Mouse (Mus musculus): ENCODE results near the gene Dzip1l.
A peak's percentile ranks its signal among the peaks of the same experiment; 100 is the strongest.

The Dzip1l gene

DNA sequence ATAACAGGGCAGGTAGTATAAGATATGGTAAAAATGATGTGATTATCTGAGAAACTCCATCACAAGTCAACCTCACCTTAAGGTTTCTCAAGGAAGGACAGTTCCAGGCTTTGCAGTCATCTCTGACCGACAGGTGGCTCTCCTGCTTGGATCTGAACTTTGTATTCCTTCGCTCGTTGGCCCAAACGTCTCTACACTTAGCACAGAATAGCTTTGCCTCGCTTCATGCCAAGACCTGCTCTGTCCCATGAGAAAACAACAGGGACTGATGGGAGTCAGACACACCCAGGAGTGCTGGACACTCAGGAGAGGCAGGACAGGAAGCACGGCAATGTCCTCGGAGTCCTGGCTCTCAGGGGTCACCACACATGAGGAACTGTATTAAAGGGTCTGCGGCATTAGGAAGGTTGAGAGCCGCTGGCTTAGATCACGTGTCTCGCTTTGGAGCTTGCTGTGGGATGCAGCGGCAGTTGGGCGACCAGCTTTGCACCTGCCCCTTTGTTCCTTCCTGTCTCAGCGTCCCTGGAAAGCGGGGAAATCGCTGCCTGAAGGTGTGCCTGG lies 32.4 kb downstream of the Dzip1l start:
- no peak for DNase-seq

DNA sequence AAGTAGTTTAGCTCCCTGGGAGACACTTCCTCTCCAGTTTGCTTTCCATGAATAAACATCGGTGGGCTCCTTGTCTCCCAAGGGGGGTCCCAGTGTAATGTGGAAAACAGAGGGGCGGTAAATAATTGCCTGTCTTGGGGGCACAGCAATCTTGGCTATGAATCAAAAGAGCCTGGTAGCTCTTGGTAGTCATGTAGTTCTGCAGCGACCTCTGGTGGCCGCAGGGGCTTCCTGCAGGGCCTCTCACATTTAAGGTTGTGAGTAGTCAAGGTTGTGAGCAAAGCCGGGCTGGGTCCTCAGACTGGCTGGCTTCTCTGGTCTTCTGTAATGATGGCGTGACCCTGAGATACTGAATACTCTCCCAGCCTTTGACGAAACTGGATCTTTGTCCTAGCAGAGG lies 33.1 kb downstream of the Dzip1l start:
- peak; percentile 82 to 89 for DNase-seq

- no peak for DNase-seq
Observed at GRCm38 (mm10) chr9:99662887-99663286, 33.6 kb downstream of the Dzip1l start.

DNA sequence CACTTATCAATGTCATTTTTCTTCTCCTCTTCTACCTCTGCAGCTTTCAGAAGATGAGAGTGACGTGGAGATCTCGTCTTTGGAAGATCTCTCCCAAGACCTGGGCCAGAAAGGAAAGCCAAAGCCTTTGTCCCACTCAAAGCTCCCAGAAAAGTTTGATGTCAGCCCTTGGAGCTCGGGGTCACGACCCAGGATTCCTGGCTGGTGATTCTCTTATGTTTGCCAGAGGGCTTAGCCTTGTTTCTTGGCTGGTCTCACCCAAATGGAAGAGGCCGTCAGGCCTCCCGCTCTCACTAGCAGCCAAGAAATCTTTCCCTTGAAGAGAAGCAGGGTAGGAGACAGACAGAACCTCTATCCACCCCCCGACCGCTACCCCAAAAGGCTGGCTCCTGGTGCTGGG lies 38.3 kb downstream of the Dzip1l start:
- no peak for DNase-seq

DNA sequence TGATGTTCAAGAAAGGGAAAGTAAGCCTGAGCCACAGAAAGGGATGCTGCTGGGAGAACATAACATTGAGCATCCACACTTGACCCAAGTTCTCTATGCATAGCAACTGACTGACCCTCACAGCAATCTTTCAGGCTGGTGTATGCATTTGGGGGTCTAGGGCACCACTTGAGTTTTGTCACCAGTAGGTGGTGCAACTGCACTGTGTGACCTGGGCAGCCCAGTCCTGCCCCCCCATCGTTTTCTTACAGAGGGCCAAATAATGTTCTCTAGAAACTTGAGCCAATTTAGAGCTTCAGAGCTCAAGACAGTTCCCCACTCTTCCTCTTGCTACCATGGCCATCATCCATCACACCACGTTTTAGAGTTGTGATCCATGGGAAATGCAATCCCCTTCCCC lies 42.3 kb downstream of the Dzip1l start:
- DNase-seq: peak; percentile 69 to 74

DNA sequence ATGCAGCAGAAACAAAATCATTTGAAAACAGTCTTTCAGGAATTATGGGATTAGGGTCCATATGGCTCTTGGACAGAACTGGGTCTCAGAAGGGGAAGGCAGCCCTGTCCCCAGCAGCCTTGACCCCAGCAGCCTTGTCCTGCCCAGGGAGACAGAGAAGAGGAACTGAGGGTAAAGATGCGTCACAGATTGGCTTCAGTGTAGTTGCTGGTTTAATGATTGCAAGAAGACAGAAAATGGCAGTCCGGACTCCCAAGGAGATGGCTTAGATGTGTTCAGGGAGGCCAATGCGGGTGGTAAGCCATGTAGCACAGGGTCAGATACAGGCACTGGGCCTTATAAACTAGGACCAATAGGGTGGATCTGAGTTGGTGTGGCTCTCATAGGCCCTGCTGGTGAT lies 46.4 kb downstream of the Dzip1l start:
- no peak for DNase-seq

DNA sequence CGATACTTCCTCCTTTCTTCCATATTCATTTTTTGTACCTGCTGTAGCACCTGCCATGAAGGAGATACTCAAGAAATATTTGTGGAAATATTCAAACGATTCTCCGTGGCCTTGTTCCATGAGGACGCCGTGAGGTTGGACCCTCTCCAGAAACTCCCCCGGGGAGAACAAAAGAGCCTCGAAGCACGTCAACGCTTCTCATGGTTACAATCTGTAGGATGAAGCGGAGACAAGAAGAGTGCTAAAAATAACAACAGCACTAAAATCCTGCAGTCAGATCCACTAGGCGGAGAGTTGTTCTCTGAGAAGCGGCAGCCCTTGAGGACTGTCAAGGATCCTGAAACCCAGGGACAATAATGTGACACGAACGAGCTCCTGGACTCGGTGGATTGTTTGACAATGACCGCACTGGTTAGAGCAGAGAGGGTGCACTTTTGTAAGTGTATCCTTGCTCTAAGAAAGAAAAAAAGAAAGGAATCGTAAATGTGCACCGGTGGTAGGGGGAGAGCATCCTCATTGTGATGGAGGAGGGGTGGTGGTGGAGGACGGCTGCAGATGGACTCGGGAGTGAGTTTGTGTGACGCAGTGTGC lies 52.8 kb downstream of the Dzip1l start:
- peak; percentile 52 to 58 for DNase-seq

DNA sequence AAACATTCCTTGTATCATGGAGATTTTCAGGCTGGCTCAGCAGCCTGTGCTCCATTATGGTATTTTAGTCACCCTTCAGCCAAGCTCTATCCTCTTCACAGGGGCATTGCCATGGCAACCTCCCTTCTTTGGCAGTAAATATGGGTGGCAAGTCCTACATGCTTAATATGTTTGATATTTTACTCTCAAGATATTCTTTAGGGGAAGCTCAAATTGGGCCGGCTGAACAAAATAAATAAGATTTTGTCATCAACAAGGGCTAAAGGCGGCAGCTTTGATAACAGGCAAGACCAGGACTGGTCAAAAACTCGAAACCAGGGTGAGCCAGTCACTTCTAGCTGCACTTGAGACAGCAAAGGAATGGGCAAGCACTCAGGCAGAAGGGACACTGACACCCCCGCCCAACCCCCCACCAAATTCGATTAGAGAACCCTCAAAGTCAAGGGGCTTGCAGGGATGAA lies 55.8 kb downstream of the Dzip1l start:
- peak; percentile 78 to 83 for DNase-seq

DNA sequence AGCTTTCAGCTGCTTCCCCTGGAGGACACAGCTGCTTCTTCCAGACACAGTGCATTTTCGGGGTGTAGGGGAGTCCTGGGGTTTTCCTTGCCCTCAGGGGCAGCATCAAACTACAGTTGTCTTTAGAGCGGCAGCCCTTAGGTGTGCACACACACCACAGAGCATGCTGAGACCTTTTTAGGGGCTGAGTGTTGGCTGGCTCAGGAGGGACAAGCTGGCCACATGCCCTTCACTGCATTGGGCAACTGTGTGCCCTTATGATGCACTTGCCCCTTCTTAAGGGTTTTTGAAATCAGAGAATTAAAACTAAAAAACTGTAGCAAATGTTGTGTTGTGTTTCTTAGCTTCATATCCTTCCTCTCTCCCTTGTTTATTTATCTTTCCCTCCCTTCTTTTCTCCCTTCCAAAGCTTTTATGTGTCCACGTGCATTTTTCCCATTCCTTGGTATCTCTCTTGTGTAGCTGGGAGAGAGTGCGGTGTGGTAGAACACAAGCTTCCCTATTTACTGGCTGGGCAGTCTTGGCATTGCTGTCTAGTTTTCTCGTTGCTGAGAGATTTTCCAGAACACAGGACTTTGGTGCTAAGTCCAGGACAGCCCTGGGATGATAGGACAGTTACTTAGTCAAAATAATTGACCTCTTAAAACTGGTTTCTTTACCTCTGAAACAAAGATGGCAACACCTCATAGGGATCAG lies 56.4 kb downstream of the Dzip1l start:
- DNase-seq: peak; percentile 60 to 63

DNA sequence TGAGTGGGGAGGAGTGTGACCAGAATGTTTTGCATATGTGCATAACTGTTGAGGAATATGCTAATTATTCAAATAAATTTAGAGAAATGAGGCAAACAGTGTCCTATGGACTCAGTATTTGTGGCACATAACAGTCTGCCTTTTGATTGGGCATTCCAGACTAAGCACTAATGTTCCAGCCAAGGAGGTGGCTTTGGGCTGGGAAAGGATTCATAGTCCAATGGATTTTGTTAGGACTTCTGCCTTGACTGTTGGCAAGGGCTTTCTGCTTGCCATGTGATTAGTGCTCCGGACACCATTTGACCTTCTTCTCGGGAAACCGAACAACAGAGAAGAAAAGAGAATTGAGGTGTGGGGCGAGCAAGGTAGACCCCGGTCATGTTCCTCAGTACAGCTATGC lies 60.5 kb downstream of the Dzip1l start:
- no peak for DNase-seq

DNA sequence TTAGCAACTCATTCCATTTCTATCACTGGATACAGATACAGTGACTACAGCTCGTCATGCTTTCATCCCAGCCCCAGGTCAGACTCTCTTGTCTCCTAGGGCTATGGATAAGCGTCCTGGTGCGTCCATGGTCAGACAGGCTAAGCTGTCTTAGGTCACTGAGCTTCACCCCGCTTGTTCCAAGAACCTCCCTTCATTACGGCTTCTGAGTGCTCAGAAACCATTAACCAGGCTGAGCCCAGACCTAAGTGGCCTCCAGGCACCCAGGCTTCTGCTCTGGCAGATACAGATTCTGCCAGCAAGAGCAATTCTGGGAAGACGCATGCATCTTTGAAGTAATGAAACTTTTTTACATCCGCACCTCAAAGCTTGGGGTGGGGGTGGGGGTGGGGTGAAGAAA lies 61.1 kb downstream of the Dzip1l start:
- no peak for DNase-seq

DNA sequence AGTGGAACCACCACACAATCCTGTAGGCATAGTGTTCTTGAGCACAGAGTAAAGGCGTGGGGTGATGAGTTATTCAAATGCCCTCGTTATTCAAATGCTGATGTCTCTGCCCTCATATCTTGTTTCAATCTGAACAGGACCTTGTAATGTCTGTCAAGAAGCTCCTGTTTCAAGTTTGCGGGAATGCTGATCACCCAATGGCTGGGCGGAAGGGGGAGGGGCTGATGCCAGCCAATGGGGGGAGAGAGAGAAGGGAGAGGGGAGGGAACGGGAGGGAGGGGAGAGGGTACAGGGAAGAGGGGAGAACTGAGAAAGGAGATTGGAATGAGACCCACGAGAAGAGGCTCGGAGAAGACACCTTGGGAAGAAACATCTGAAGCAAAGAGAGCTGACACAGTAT lies 65.7 kb downstream of the Dzip1l start:
- DNase-seq: peak in 1 of 2 experiments; percentile 18

- DNase-seq: no peak
Observed at GRCm38 (mm10) chr9:99699752-99700389, 70.6 kb downstream of the Dzip1l start.

- DNase-seq: no peak
Observed at GRCm38 (mm10) chr9:99701187-99701586, 71.9 kb downstream of the Dzip1l start.

GRCm38 (mm10) chr9:99702215-99702614 lies 72.9 kb downstream of the Dzip1l start:
- no peak for DNase-seq

GRCm38 (mm10) chr9:99703711-99704110 lies 74.4 kb downstream of the Dzip1l start:
- DNase-seq: no peak

- no peak for DNase-seq
Observed at GRCm38 (mm10) chr9:99706264-99706663, 77.0 kb downstream of the Dzip1l start.

DNA sequence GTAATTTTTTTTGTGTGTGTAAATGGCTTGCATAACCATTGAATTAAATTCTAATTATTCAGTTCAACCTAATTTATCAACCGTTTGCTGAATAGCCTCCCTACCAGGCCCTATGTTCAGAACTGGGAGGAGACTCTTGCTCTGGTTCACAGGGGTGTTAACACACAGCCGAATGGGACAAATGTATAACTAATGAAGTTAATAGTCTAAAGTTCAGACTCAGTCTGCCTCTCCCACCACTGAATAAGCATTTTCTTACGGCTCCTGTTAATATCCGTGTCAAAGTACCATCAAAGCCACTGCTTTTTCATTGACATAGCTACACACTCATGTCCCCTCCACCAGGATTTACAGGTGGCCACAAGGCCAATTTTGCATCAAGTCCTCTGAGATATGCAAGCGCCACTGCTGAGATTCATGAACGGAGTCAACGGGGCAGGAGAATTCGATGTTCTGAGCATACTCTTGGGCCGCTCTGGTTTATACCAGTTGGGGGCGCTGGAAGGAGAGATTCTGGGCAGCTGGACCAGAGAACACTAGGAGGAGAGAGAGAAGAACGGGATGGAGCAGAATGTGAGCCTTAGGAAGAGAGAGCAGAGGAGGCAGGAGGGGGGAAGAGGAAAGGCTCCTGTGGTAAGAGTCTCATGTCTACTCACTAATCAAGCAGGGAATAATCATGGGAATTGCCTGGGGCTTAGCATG lies 78.3 kb downstream of the Dzip1l start:
- no peak for DNase-seq

GRCm38 (mm10) chr9:99709588-99710248 lies 80.4 kb downstream of the Dzip1l start:
- no peak for DNase-seq

- no peak for DNase-seq
Observed at GRCm38 (mm10) chr9:99710297-99710696, 81.0 kb downstream of the Dzip1l start.

- no peak for DNase-seq
Observed at GRCm38 (mm10) chr9:99717134-99717533, 87.8 kb downstream of the Dzip1l start, which contains the start of gene Cldn18. Cldn18 (minus strand) TSS chr9:99717267.
